Mouse (Mus musculus): ENCODE data around the gene Adam15. TPM values are rescaled to one million over a fixed set of nuclear protein-coding genes. Genes with fewer than 3 reads are reported as not detected.

Adam15 gene
- polyA plus RNA-seq, 1 experiment from 2014 or later = 28.2 TPM

- Histone ChIP-seq H3K4me1 (peaks cover 40% of the 10 kb centered on the region), H3K4me3 (replicated peaks) (no peak overlapping the region), H3K9ac (no peak overlapping the region), H3K27me3 (peaks cover 23% of the 10 kb centered on the region; the same call in 1 of the 2 replicates), H3K27ac (no peak overlapping the region), H3K36me3 (replicated peaks) (peaks cover 7% of the 10 kb centered on the region), H3K4me2 (no peak overlapping the region), H3K9me3 (no peaks in the 10 kb centered on the region)
- 13% methylated on average over 4 of the region's 4 CpGs for WGBS
- no peak for ATAC-seq (ENCODE audit: low FRiP score)
Observed at GRCm38 (mm10) chr3:89328623-89329022, 21.2 kb downstream of the Adam15 start.

GRCm38 (mm10) chr3:89327371-89327870 is 22.4 kb downstream of the Adam15 start:
- WGBS = 69% methylated on average over 9 of the region's 9 CpGs
- Histone ChIP-seq H3K27ac (no peak overlapping the region), H3K9me3 (no peaks in the 10 kb centered on the region), H3K4me3 (replicated peaks) (no peak overlapping the region), H3K4me1 (peaks cover 38% of the 10 kb centered on the region), H3K36me3 (replicated peaks) (no peaks in the 10 kb centered on the region), H3K9ac (no peak overlapping the region), H3K27me3 (peaks cover 34% of the 10 kb centered on the region), H3K4me2 (no peak overlapping the region)
- ATAC-seq (ENCODE audit: low FRiP score) = no peak

- no peaks in the 10 kb centered on the region for H3K9me3 ChIP-seq
- no peaks in the 10 kb centered on the region for H3K36me3 ChIP-seq (replicated peaks)
- H3K27me3 ChIP-seq = peaks cover 49% of the 10 kb centered on the region
- 88% methylated on average over 8 of the region's 8 CpGs for WGBS
- H3K4me3 ChIP-seq (replicated peaks) = no peak overlapping the region
- peaks cover 38% of the 10 kb centered on the region for H3K4me1 ChIP-seq
- no peak overlapping the region for H3K9ac ChIP-seq
- no peak for ATAC-seq (ENCODE audit: low FRiP score)
- H3K4me2 ChIP-seq = no peak overlapping the region
- no peak overlapping the region for H3K27ac ChIP-seq
Observed at GRCm38 (mm10) chr3:89325882-89326281, 23.9 kb downstream of the Adam15 start.

GRCm38 (mm10) chr3:89322514-89323165 is 27.2 kb downstream of the Adam15 start, which contains the start of gene Efna3:
Efna3 (minus strand) TSS chr3:89322965.
- peak; percentile 61 for ATAC-seq (ENCODE audit: low FRiP score)
- Histone ChIP-seq H3K4me3 (replicated peaks) (peak within 1 kb of the TSS; percentile 63), H3K9ac (peak within 1 kb of the TSS; percentile 70), H3K27ac (peak within 1 kb of the TSS; percentile 71), H3K36me3 (replicated peaks) (no peaks in the 10 kb centered on the region), H3K4me2 (peak within 1 kb of the TSS; percentile 95), H3K9me3 (no peaks in the 10 kb centered on the region), H3K27me3 (peaks cover 70% of the 10 kb centered on the region), H3K4me1 (peaks cover 51% of the 10 kb centered on the region)
- WGBS = under 1% methylated on average over 53 of the region's 53 CpGs

- peak overlapping the region; percentile 70 for H3K9ac ChIP-seq
- no peaks in the 10 kb centered on the region for H3K36me3 ChIP-seq (replicated peaks)
- WGBS = 0% methylated on average over 14 of the region's 14 CpGs
- H3K9me3 ChIP-seq = no peaks in the 10 kb centered on the region
- peak overlapping the region; percentile 95 for H3K4me2 ChIP-seq
- H3K4me1 ChIP-seq = peaks cover 56% of the 10 kb centered on the region
- peak overlapping the region; percentile 63 for H3K4me3 ChIP-seq (replicated peaks)
- ATAC-seq (ENCODE audit: low FRiP score) = peak; percentile 5; the same call in 1 of the 2 replicates
- peak overlapping the region; percentile 71 for H3K27ac ChIP-seq
- H3K27me3 ChIP-seq = peaks cover 72% of the 10 kb centered on the region
Observed at GRCm38 (mm10) chr3:89322131-89322500, 27.7 kb downstream of the Adam15 start.

- Histone ChIP-seq H3K9me3 (no peaks in the 10 kb centered on the region), H3K4me2 (peak overlapping the region; percentile 95), H3K9ac (peak overlapping the region; percentile 70), H3K27me3 (peaks cover 75% of the 10 kb centered on the region), H3K4me1 (peaks cover 61% of the 10 kb centered on the region), H3K27ac (peak overlapping the region; percentile 71), H3K4me3 (replicated peaks) (peak overlapping the region; percentile 63), H3K36me3 (replicated peaks) (no peaks in the 10 kb centered on the region)
- 2% methylated on average over 59 of the region's 66 CpGs for WGBS
- ATAC-seq (ENCODE audit: low FRiP score) = peak; percentile 19; the same call in 1 of the 2 replicates
Observed at GRCm38 (mm10) chr3:89321183-89322130, 28.3 kb downstream of the Adam15 start.

GRCm38 (mm10) chr3:89320581-89321182 is 29.1 kb downstream of the Adam15 start:
- Histone ChIP-seq H3K4me1 (peaks cover 68% of the 10 kb centered on the region), H3K4me3 (replicated peaks) (peak overlapping the region; percentile 63), H3K36me3 (replicated peaks) (no peaks in the 10 kb centered on the region), H3K9ac (peak overlapping the region; percentile 70), H3K27me3 (peaks cover 83% of the 10 kb centered on the region), H3K4me2 (peak overlapping the region; percentile 95), H3K9me3 (no peaks in the 10 kb centered on the region), H3K27ac (peak overlapping the region; percentile 71; the same call in 1 of the 2 replicates)
- 1% methylated on average over 38 of the region's 41 CpGs for WGBS
- peak; percentile 15; the same call in 1 of the 2 replicates for ATAC-seq (ENCODE audit: low FRiP score)

GRCm38 (mm10) chr3:89319591-89320350 is 30.0 kb downstream of the Adam15 start:
- no peaks in the 10 kb centered on the region for H3K36me3 ChIP-seq (replicated peaks)
- H3K4me2 ChIP-seq = peak overlapping the region; percentile 95
- H3K9ac ChIP-seq = peak overlapping the region; percentile 70
- 0 out of 2 replicates have a peak overlapping the region, but pooled peaks have one; percentile 71 for H3K27ac ChIP-seq
- 3% methylated on average over 55 of the region's 58 CpGs for WGBS
- peaks cover 84% of the 10 kb centered on the region for H3K27me3 ChIP-seq
- peaks cover 78% of the 10 kb centered on the region for H3K4me1 ChIP-seq
- H3K4me3 ChIP-seq (replicated peaks) = peak overlapping the region; percentile 63
- no peaks in the 10 kb centered on the region for H3K9me3 ChIP-seq
- no peak for ATAC-seq (ENCODE audit: low FRiP score)

GRCm38 (mm10) chr3:89318971-89319590 is 30.7 kb downstream of the Adam15 start:
- 10% methylated on average over 21 of the region's 21 CpGs for WGBS
- Histone ChIP-seq H3K4me1 (peaks cover 79% of the 10 kb centered on the region), H3K4me3 (replicated peaks) (peak overlapping the region; percentile 63), H3K9ac (peak overlapping the region; percentile 70; the same call in 1 of the 2 replicates), H3K4me2 (peak overlapping the region; percentile 95), H3K36me3 (replicated peaks) (no peaks in the 10 kb centered on the region), H3K9me3 (no peaks in the 10 kb centered on the region), H3K27me3 (peaks cover 80% of the 10 kb centered on the region), H3K27ac (no peak overlapping the region)
- ATAC-seq (ENCODE audit: low FRiP score) = no peak

GRCm38 (mm10) chr3:89318316-89318715 is 31.5 kb downstream of the Adam15 start:
- 77% methylated on average over 8 of the region's 8 CpGs for WGBS
- ATAC-seq (ENCODE audit: low FRiP score) = no peak
- H3K36me3 ChIP-seq (replicated peaks) = no peaks in the 10 kb centered on the region
- H3K4me2 ChIP-seq = no peak overlapping the region
- peaks cover 75% of the 10 kb centered on the region for H3K27me3 ChIP-seq
- H3K9ac ChIP-seq = no peak overlapping the region
- peaks cover 79% of the 10 kb centered on the region for H3K4me1 ChIP-seq
- no peak overlapping the region for H3K27ac ChIP-seq
- no peaks in the 10 kb centered on the region for H3K9me3 ChIP-seq
- 0 out of 2 replicates have a peak overlapping the region, but pooled peaks have one; percentile 1 for H3K4me3 ChIP-seq (replicated peaks)

GRCm38 (mm10) chr3:89317246-89317645 is 32.5 kb downstream of the Adam15 start:
- Histone ChIP-seq H3K4me1 (peaks cover 69% of the 10 kb centered on the region), H3K27ac (no peak overlapping the region), H3K9ac (no peak overlapping the region)

More at GRCm38 (mm10) chr3:89317246-89317645, 32.5 kb downstream of the Adam15 start:
- Histone ChIP-seq H3K4me3 (replicated peaks) (no peak overlapping the region), H3K4me2 (peak overlapping the region; percentile 73), H3K27me3 (peaks cover 65% of the 10 kb centered on the region), H3K36me3 (replicated peaks) (no peaks in the 10 kb centered on the region), H3K9me3 (no peaks in the 10 kb centered on the region)
- WGBS = 60% methylated on average over 6 of the region's 6 CpGs
- no peak for ATAC-seq (ENCODE audit: low FRiP score)

Measured in forebrain, embryonic 12.5 days (tissue).